Mouse (Mus musculus): Measurements from ENCODE around the gene Zbtb12. TPM values are rescaled to one million over a fixed set of nuclear protein-coding genes. Genes with fewer than 3 reads are reported as not detected.

Zbtb12 gene
- polyA plus RNA-seq, 1 experiment from 2014 or later: 3.0 TPM

DNA sequence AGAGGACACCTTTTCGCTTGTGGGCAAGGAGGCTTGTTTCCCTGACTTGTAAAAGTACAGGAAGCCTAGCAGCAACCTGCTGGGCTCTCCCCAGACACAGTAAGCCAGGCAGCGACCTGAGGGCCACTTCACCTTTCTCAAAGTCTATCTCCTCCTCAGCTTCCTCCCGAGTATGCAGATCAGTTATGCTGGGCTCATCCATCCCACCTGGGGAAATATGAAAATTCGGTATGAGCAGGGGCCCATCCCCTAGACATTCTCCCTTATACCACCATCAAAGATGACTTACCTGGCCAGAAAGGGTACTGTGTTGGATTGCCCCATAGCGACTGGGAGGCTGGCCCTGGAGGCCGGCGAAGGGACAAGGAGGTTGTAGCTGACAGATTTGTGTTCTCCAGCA lies 31.7 kb upstream of the Zbtb12 start:
- no peak overlapping the region for H3K4me3 ChIP-seq (replicated peaks; ENCODE audit: low read length)
- H3K27ac ChIP-seq: no peak overlapping the region
- H3K4me1 ChIP-seq (replicated peaks; ENCODE audit: control insufficient read depth, insufficient read depth, low read length): peaks cover 20% of the 10 kb centered on the region
- H3K9me3 ChIP-seq (ENCODE audit: control insufficient read depth, low read length): no peaks in the 10 kb centered on the region
- no peaks in the 10 kb centered on the region for H3K27me3 ChIP-seq (ENCODE audit: control insufficient read depth, insufficient read depth, low read length)
- H3K9ac ChIP-seq: no peak overlapping the region
- H3K4me2 ChIP-seq (replicated peaks): no peak overlapping the region
- no peak for DNase-seq (ENCODE audit: low spot score)
- ATAC-seq (ENCODE audit: low FRiP score): no peak
- WGBS: 95% methylated on average over 7 of the region's 7 CpGs
- H3K36me3 ChIP-seq (replicated peaks; ENCODE audit: control insufficient read depth, insufficient read depth): peaks cover 62% of the 10 kb centered on the region

DNA sequence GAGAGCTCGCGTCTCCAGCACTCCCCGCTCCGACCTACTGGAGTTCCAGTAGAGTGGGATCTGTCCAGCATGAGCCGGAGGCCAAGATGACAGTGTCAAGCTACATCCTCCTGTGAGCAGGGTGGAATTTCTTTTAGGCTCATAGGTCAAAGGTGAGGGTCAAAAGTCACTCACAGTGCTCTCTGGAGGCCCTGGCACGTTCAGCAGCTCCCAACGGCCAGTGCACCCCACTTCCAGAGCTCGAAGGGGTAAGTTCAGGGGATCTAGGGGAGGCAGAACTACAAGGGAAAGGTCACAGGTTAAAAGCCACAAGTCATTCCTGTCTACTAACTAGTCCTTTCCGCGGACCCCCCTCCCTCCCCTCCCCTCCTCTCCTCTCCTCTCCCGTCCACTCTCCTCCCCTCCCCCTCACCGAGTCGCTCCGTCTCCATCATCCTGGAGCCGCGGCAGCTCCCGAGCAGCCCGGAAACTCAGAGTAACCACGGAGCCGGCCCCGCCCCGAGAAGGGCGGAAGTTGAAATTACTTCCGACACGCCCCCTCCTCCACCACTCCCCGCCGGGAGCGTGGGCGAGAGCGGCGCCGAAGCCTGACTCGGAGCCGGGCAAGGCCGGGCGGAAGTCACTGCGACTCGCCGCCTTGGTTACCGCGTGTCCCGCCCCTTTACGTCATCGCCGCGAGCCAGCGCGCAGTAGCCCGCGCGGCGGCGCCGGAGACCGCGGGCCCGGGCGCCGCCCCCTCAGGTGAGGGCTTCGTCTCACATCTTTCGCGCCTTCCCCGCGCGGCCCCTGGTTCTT lies 29.4 kb upstream of the Zbtb12 start, which contains the start of the genes Skiv2l and Nelfe:
Gene Skiv2l (minus strand): TSS at position 489 of the 795 bp plus-strand sequence.
Gene Nelfe (plus strand): TSS at position 670 of the 795 bp plus-strand sequence.
- Histone ChIP-seq H3K36me3 (replicated peaks; ENCODE audit: control insufficient read depth, insufficient read depth) (peaks cover 62% of the 10 kb centered on the region), H3K4me1 (replicated peaks; ENCODE audit: control insufficient read depth, insufficient read depth, low read length) (peaks cover 20% of the 10 kb centered on the region), H3K4me3 (replicated peaks; ENCODE audit: low read length) (peak within 1 kb of the TSS; percentile 58), H3K9ac (peak within 1 kb of the TSS; percentile 77), H3K4me2 (replicated peaks) (peak within 1 kb of the TSS; percentile 93), H3K9me3 (ENCODE audit: control insufficient read depth, low read length) (no peaks in the 10 kb centered on the region), H3K27me3 (ENCODE audit: control insufficient read depth, insufficient read depth, low read length) (no peaks in the 10 kb centered on the region), H3K27ac (no peak within 1 kb of the TSS)
- ATAC-seq (ENCODE audit: low FRiP score): peak; percentile 98
- under 1% methylated on average over 65 of the region's 65 CpGs for WGBS
- peak; percentile 99 for DNase-seq (ENCODE audit: low spot score)

DNA sequence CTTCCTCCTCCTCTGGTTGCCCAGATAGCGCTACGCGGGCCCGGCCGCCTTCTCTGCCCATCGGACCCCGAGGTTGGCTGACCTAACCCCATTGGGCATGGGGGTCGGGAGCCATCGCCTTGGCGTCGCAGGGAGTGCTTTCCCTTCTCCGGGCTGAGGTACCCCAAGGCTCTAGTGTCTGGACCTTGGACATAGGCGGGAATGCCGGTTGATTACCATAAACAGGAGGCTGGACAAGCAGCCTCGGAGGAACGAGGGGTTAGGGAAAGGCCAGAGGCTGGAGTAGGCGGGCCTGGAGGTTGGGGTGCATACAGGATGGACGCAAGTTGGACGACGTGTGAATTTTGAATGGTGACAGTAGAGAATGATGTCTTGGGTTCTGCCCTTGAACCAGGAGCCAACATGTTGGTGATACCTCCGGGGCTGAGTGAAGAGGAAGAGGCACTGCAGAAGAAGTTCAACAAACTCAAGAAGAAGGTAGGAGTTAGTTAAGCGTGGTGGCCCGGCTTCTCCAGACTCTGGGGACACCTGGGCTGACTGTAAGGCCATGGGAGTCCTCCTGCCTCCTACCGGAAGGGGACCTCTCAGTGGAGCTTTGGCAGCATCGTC lies 28.7 kb upstream of the Zbtb12 start:
- no peak for DNase-seq (ENCODE audit: low spot score)
- H3K36me3 ChIP-seq (replicated peaks; ENCODE audit: control insufficient read depth, insufficient read depth): peaks cover 62% of the 10 kb centered on the region

DNA sequence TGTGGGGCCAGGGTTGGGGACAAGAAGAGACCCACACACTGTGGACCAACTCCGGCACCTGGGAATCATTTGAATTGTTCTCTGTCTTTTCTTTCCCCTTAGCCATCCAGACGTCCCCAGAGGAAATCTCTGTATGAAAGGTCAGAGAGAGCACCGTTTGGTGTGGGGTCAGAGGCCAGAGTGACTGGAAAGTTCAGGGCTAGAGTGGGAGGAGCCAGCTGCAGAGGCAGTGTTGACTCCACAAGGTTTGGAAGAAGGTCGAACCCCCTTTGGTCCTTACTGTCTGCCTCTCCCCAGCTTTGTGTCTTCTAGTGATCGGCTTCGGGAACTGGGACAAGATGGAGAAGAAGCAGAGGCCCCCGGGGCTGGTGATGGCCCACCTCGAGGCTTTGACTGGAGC lies 25.8 kb upstream of the Zbtb12 start:
- H3K27ac ChIP-seq: no peak overlapping the region
- no peaks in the 10 kb centered on the region for H3K9me3 ChIP-seq (ENCODE audit: control insufficient read depth, low read length)
- H3K27me3 ChIP-seq (ENCODE audit: control insufficient read depth, insufficient read depth, low read length): no peaks in the 10 kb centered on the region
- 78% methylated on average over 8 of the region's 8 CpGs for WGBS
- ATAC-seq (ENCODE audit: low FRiP score) (no peak), DNase-seq (ENCODE audit: low spot score) (no peak)
- no peak overlapping the region for H3K9ac ChIP-seq
- peaks cover 59% of the 10 kb centered on the region for H3K36me3 ChIP-seq (replicated peaks; ENCODE audit: control insufficient read depth, insufficient read depth)
- peaks cover 20% of the 10 kb centered on the region for H3K4me1 ChIP-seq (replicated peaks; ENCODE audit: control insufficient read depth, insufficient read depth, low read length)
- H3K4me3 ChIP-seq (replicated peaks; ENCODE audit: low read length): no peak overlapping the region
- no peak overlapping the region for H3K4me2 ChIP-seq (replicated peaks)

More for the DNA sequence above, 28.7 kb upstream of the Zbtb12 start:
- Histone ChIP-seq H3K4me3 (replicated peaks; ENCODE audit: low read length) (peak overlapping the region; percentile 58), H3K9me3 (ENCODE audit: control insufficient read depth, low read length) (no peaks in the 10 kb centered on the region), H3K9ac (peak overlapping the region; percentile 77), H3K27ac (no peak overlapping the region), H3K27me3 (ENCODE audit: control insufficient read depth, insufficient read depth, low read length) (no peaks in the 10 kb centered on the region), H3K4me1 (replicated peaks; ENCODE audit: control insufficient read depth, insufficient read depth, low read length) (peaks cover 20% of the 10 kb centered on the region), H3K4me2 (replicated peaks) (peak overlapping the region; percentile 93)
- 4% methylated on average over 25 of the region's 25 CpGs for WGBS
- peak; percentile 0; the same call in 1 of the 2 replicates for ATAC-seq (ENCODE audit: low FRiP score)

DNA sequence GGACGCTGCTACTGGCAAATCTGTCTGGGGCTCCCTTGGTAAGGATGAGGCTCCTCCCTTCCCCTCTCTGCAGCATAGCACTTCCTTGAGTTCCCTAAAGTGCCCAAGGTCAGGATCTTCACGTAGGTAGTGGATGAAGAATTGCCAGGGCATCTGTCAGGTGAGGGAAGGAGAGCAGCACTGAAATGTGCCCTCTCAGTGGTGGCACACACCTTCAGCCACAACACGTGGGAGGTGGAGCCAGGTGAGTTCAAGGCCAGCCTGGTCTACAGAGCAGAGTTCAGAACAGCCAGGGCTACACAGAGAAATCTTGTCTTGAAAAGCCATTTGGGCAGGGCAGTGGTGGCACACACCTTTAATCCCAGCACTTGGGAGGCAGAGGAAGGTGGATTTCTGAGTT lies 24.5 kb upstream of the Zbtb12 start:
- Histone ChIP-seq H3K9me3 (ENCODE audit: control insufficient read depth, low read length) (no peaks in the 10 kb centered on the region), H3K4me3 (replicated peaks; ENCODE audit: low read length) (no peak overlapping the region), H3K9ac (no peak overlapping the region), H3K36me3 (replicated peaks; ENCODE audit: control insufficient read depth, insufficient read depth) (peaks cover 59% of the 10 kb centered on the region), H3K4me2 (replicated peaks) (no peak overlapping the region), H3K4me1 (replicated peaks; ENCODE audit: control insufficient read depth, insufficient read depth, low read length) (peaks cover 13% of the 10 kb centered on the region), H3K27me3 (ENCODE audit: control insufficient read depth, insufficient read depth, low read length) (no peaks in the 10 kb centered on the region), H3K27ac (no peak overlapping the region)
- ATAC-seq (ENCODE audit: low FRiP score) (no peak), DNase-seq (ENCODE audit: low spot score) (no peak)
- 84% methylated on average over 3 of the region's 3 CpGs for WGBS

DNA sequence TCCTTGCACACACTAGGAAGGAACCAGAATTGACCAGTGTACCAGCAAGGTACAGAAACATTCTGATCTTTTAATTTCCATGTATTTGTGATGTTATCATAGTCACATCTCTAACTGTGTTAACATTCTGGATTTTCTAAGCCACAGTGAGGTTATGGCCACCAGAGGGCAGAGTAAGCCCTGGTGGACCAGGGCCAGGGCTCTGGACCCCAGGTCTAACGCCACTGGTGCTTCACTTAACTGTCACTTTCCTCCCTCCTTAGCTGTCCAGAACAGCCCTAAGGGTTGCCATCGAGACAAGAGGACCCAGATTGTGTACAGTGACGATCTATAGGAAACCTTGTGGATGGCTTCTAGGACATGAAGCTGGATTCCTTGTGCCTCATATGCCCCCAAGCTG lies 23.5 kb upstream of the Zbtb12 start:
- peaks cover 59% of the 10 kb centered on the region for H3K36me3 ChIP-seq (replicated peaks; ENCODE audit: control insufficient read depth, insufficient read depth)
- H3K9me3 ChIP-seq (ENCODE audit: control insufficient read depth, low read length): no peaks in the 10 kb centered on the region
- DNase-seq (ENCODE audit: low spot score): peak; percentile 72
- no peaks in the 10 kb centered on the region for H3K27me3 ChIP-seq (ENCODE audit: control insufficient read depth, insufficient read depth, low read length)
- H3K4me3 ChIP-seq (replicated peaks; ENCODE audit: low read length): no peak overlapping the region
- H3K9ac ChIP-seq: no peak overlapping the region
- H3K4me1 ChIP-seq (replicated peaks; ENCODE audit: control insufficient read depth, insufficient read depth, low read length): peaks cover 12% of the 10 kb centered on the region
- WGBS: 45% methylated on average over 3 of the region's 3 CpGs
- no peak for ATAC-seq (ENCODE audit: low FRiP score)
- no peak overlapping the region for H3K4me2 ChIP-seq (replicated peaks)
- H3K27ac ChIP-seq: no peak overlapping the region

DNA sequence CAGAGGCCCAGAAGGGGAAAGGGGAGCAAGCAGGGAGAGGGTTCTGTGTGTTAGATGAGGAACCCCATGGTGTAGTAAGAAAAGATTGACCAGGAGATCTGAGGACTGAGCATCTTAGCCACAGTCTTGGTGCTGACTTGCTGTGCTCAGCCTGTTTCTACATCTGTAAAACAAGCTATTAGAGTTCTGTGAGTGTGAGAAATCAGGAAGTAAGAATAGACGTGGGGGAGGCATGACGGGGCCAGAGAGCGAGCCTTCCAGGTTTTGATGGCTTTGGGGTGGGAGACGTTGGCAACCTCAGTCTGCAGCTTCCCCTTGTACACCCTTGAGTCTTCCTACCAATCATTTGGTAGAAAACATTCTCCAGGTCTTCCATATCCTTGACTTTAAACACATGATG lies 20.6 kb upstream of the Zbtb12 start:
- H3K9me3 ChIP-seq (ENCODE audit: control insufficient read depth, low read length): no peaks in the 10 kb centered on the region
- 86% methylated on average over 4 of the region's 4 CpGs for WGBS
- DNase-seq (ENCODE audit: low spot score) (no peak), ATAC-seq (ENCODE audit: low FRiP score) (no peak)
- H3K4me3 ChIP-seq (replicated peaks; ENCODE audit: low read length): no peak overlapping the region
- peaks cover 44% of the 10 kb centered on the region for H3K36me3 ChIP-seq (replicated peaks; ENCODE audit: control insufficient read depth, insufficient read depth)
- H3K4me1 ChIP-seq (replicated peaks; ENCODE audit: control insufficient read depth, insufficient read depth, low read length): no peaks in the 10 kb centered on the region
- H3K9ac ChIP-seq: no peak overlapping the region
- H3K4me2 ChIP-seq (replicated peaks): no peak overlapping the region
- H3K27ac ChIP-seq: no peak overlapping the region
- no peaks in the 10 kb centered on the region for H3K27me3 ChIP-seq (ENCODE audit: control insufficient read depth, insufficient read depth, low read length)

DNA sequence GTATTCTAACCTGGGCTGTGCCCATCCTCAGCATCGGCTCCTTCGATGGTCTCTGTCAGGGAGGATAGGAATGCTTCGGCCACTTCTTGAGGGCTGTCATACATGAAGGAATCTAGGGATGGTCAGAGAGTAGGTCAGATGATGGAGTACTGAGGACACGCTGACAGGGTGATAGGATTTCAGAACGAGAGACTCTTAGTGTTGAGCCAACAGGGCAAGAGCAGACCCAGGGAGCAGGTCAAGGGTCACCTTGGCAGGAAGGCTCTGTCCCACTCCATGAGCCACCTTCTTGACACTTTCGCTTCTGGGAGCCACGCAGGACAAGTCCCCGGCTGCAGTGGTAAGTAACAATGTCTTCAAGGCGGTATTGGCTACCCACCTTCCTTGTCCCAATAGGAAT lies 18.8 kb upstream of the Zbtb12 start:
- Histone ChIP-seq H3K4me3 (replicated peaks; ENCODE audit: low read length) (no peak overlapping the region), H3K9ac (no peak overlapping the region), H3K9me3 (ENCODE audit: control insufficient read depth, low read length) (no peaks in the 10 kb centered on the region), H3K27ac (no peak overlapping the region), H3K27me3 (ENCODE audit: control insufficient read depth, insufficient read depth, low read length) (no peaks in the 10 kb centered on the region), H3K36me3 (replicated peaks; ENCODE audit: control insufficient read depth, insufficient read depth) (peaks cover 25% of the 10 kb centered on the region), H3K4me1 (replicated peaks; ENCODE audit: control insufficient read depth, insufficient read depth, low read length) (no peaks in the 10 kb centered on the region), H3K4me2 (replicated peaks) (no peak overlapping the region)
- WGBS: 91% methylated on average over 9 of the region's 9 CpGs
- ATAC-seq (ENCODE audit: low FRiP score): no peak
- DNase-seq (ENCODE audit: low spot score): no peak

DNA sequence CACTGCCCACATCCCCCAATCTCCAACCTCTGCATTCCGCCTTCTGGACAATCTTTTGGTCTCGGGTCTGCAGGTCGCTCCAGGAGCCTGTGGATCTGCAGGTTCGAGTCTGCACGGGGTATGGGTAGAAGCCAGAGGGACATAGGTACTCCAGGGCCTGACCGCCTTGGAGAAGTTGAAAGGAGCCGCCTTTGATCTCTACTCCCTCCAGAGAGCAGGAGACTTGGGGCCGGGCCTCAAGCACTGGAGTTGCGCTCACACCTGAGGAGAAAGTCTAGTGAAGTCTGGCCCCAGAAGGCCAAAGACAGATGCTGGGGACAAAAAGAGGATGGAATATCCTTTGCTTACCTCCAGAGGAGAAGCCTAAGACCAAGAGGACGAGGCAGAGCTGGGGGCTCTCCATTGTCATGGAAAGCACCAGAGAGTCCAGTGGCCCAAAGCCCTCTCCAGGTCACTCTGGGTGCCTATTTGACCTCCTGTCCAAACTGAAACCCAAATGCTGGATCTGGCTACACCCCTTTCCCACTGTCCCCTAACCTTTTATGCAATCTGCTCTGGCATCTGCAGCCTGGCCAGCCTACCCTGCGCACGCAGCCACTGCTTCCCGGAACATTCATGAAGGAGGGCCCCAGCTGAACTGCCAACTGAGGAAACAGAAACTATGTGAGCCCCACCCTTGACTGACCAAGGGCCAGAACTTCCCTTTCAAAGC lies 17.4 kb upstream of the Zbtb12 start:
- Histone ChIP-seq H3K27ac (no peak overlapping the region), H3K4me2 (replicated peaks) (no peak overlapping the region), H3K4me1 (replicated peaks; ENCODE audit: control insufficient read depth, insufficient read depth, low read length) (no peaks in the 10 kb centered on the region), H3K9ac (no peak overlapping the region), H3K27me3 (ENCODE audit: control insufficient read depth, insufficient read depth, low read length) (no peaks in the 10 kb centered on the region), H3K4me3 (replicated peaks; ENCODE audit: low read length) (no peak overlapping the region), H3K9me3 (ENCODE audit: control insufficient read depth, low read length) (no peaks in the 10 kb centered on the region), H3K36me3 (replicated peaks; ENCODE audit: control insufficient read depth, insufficient read depth) (peaks cover 12% of the 10 kb centered on the region)
- no peak for ATAC-seq (ENCODE audit: low FRiP score)
- DNase-seq (ENCODE audit: low spot score): no peak
- 73% methylated on average over 13 of the region's 13 CpGs for WGBS

Measured in hindbrain, embryonic 14.5 days (tissue).